Mouse (Mus musculus) liver, embryonic 11.5 days (tissue): ENCODE measurements around the gene Trmt10c. TPM values are rescaled to one million over a fixed set of nuclear protein-coding genes. Genes with fewer than 3 reads are reported as not detected.
"Not testable (repeated sequence)": the region's sequence is repeated elsewhere in the genome, so short reads cannot be mapped to it uniquely, and the experiment has no call there.

Experiments used
- ATAC-seq: fragments of 200-750 bp; cut with Nextera tagmentation; replicated peaks from 2 replicates; pipeline ENCODE4 v1.8.0; 2017; ENCODE audit warnings: moderate number of reproducible peaks, mild to moderate bottlenecking, moderate TSS enrichment, moderate library complexity; ENCODE audit not compliant: low FRiP score
- DNase-seq: peaks from one replicate; pipeline ENCODE4 v3.0.0-alpha.2; 2017; ENCODE audit warnings: low spot score
- H3K27ac ChIP-seq: fragments of 300-500 bp; sonication (generic); 2 replicates; pipeline ENCODE4 v1.5.1; 2014; ENCODE audit warnings: mild to moderate bottlenecking, low read depth, low read length, control low read depth
- H3K27me3 ChIP-seq: fragments of 300-500 bp; sonication (generic); replicated peaks from 2 replicates; pipeline ENCODE4 v1.6.1; 2014; ENCODE audit warnings: low read length, mixed read lengths; ENCODE audit not compliant: control insufficient read depth, insufficient read depth
- H3K36me3 ChIP-seq: fragments of 300-500 bp; sonication (generic); 2 replicates; pipeline ENCODE4 v1.6.1; 2014; ENCODE audit warnings: mild to moderate bottlenecking, low read length, moderate library complexity, mixed read lengths; ENCODE audit not compliant: control insufficient read depth, insufficient read depth
- H3K4me1 ChIP-seq: fragments of 300-500 bp; sonication (generic); replicated peaks from 2 replicates; pipeline ENCODE4 v1.6.1; 2014; ENCODE audit warnings: low read length, mixed read lengths; ENCODE audit not compliant: control insufficient read depth, insufficient read depth
- H3K4me2 ChIP-seq: fragments of 300-500 bp; sonication (generic); 2 replicates; pipeline ENCODE4 v1.6.1; 2014; ENCODE audit warnings: mild to moderate bottlenecking, control low read depth, moderate library complexity
- H3K4me3 ChIP-seq: fragments of 300-500 bp; sonication (generic); 2 replicates; pipeline ENCODE4 v1.5.1; 2014; ENCODE audit warnings: low read depth, low read length, control low read depth
- H3K9ac ChIP-seq: fragments of 300-500 bp; sonication (generic); 2 replicates; pipeline ENCODE4 v1.6.1; 2014; ENCODE audit warnings: low read depth, low read length, control low read depth
- H3K9me3 ChIP-seq: fragments of 300-500 bp; sonication (generic); 2 replicates; pipeline ENCODE4 v1.6.1; 2016; ENCODE audit warnings: low read length, inconsistent platforms, mixed read lengths; ENCODE audit not compliant: control insufficient read depth
- WGBS: fragments of 180-500 bp; shearing (Covaris S2); extraction: QIAGEN DNeasy Blood & Tissue Kit; methylation state at CpG from one replicate; pipeline ENCODE4 v1.1.7; 2014; 5-methylcytosine and 5-hydroxymethylcytosine counted together
- polyA plus RNA-seq: library from polyadenylated mRNA; unstranded; fragments of >200 nt; fragmentation: Nextera tagmentation; extraction: Ambion mirVana; gene quantifications from 2 replicates; pipeline ENCODE4 v1.2.1, GENCODE M21; 2014

Gene Trmt10c
- polyA plus RNA-seq, 1 experiment from 2014 or later, result 38.5 TPM

DNA sequence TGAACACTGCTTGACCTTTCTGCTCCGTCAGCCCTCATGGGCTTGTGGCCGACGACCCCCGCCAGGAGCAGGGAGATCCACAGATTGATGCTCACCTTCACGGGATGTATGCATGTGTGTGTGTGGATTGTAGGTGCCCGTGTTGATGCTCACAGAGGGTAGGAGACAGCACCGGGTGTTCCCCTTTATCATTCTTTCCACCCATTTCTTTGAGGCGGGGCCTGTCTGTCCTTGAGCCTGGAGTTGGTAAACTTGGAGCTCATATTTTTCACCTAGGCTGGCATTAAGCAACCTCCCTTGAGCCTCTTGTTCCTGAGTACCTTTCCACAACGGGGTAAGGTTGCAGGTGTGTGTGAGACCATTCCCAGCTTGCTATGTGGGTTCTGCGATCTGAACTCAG, 20.5 kb upstream of the Trmt10c start:
- no peak for ATAC-seq
- no peak overlapping the region for H3K4me3 ChIP-seq

GRCm38 (mm10) chr16:56056944-56057590, 19.4 kb upstream of the Trmt10c start:
- H3K4me2 ChIP-seq, result no peak overlapping the region

More for the DNA sequence above, 20.5 kb upstream of the Trmt10c start:
- Histone ChIP-seq H3K9ac (no peak overlapping the region), H3K36me3 (no peaks in the 10 kb centered on the region), H3K27ac (no peak overlapping the region), H3K9me3 (no peaks in the 10 kb centered on the region), H3K4me1 (no peaks in the 10 kb centered on the region), H3K27me3 (no peaks in the 10 kb centered on the region), H3K4me2 (no peak overlapping the region)
- 75% methylated on average over 10 of the region's 10 CpGs for WGBS
- DNase-seq, result no peak

DNA sequence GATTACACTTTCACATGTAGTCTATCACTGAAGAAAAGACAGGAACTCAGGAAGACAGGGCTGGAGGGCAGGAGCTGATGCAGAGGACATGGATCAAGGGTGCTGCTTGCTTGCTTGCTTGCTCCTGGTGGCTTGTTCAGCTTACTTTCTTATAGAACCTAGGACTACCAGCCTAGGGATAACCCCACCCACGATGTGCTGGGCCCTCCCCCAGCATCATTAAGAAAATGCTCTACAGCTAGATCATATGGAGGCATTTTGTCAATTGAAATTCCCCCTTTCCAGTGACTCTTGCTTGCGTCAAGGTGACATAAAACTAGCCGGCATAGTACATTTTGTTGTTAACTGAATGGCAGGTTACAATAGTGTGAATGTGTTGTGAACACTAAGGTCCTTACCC, 18.3 kb upstream of the Trmt10c start:
- Histone ChIP-seq H3K36me3 (no peaks in the 10 kb centered on the region), H3K4me3 (no peak overlapping the region), H3K27ac (no peak overlapping the region), H3K9me3 (no peaks in the 10 kb centered on the region), H3K4me1 (no peaks in the 10 kb centered on the region), H3K27me3 (no peaks in the 10 kb centered on the region), H3K9ac (no peak overlapping the region), H3K4me2 (no peak overlapping the region)
- 83% methylated on average over 3 of the region's 3 CpGs for WGBS
- no peak for ATAC-seq
- DNase-seq, result no peak

More at GRCm38 (mm10) chr16:56056944-56057590, 19.4 kb upstream of the Trmt10c start:
- Histone ChIP-seq H3K27me3 (no peaks in the 10 kb centered on the region), H3K9me3 (no peaks in the 10 kb centered on the region), H3K9ac (no peak overlapping the region), H3K27ac (no peak overlapping the region), H3K4me3 (no peak overlapping the region), H3K36me3 (no peaks in the 10 kb centered on the region), H3K4me1 (no peaks in the 10 kb centered on the region)
- 82% methylated on average over 7 of the region's 7 CpGs for WGBS
- DNase-seq (no peak), ATAC-seq (no peak)

DNA sequence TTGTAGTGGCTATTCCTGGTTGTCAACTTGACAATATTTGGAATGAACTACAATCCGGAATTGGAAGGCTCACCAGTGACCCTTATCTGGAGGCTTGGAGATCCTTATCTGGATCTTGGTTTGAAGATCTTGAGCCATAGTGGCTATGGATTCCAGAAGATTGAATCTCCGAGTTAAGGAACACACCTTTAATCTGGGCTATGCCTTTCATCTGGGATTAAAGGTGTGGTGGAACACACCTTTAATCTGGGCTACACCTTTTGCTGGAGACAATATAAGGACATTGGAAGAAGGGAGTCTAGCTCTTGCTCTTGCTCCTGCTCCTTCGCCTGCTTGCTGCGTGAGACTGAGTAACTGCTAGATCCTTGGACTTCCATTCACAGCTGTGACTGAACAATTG, 10.4 kb upstream of the Trmt10c start, which contains the start of gene Senp7:
Senp7 (plus strand) TSS at position 301 of the 400 bp plus-strand sequence.
- ATAC-seq, H3K27ac ChIP-seq, H3K4me2 ChIP-seq, H3K27me3 ChIP-seq, H3K36me3 ChIP-seq, H3K4me1 ChIP-seq, H3K4me3 ChIP-seq, H3K9me3 ChIP-seq, H3K9ac ChIP-seq, DNase-seq: not testable (repeated sequence)
- no CpG with 5 or more reads among the region's 4 CpGs for WGBS

GRCm38 (mm10) chr16:56038090-56038489, 471 bp upstream of the Trmt10c start:
- Histone ChIP-seq H3K9me3 (no peaks in the 10 kb centered on the region), H3K36me3 (peaks cover 7% of the 10 kb centered on the region; the same call in 1 of the 2 replicates), H3K9ac (peak overlapping the region; percentile 94), H3K4me3 (peak overlapping the region; percentile 96), H3K4me2 (peak overlapping the region; percentile 77), H3K27ac (peak overlapping the region; percentile 93), H3K27me3 (no peaks in the 10 kb centered on the region), H3K4me1 (peaks cover 7% of the 10 kb centered on the region; the same call in 1 of the 2 replicates)
- DNase-seq (no peak), ATAC-seq (no peak)
- WGBS, result 28% methylated on average over 8 of the region's 8 CpGs

- ATAC-seq (no peak), DNase-seq (no peak)
- Histone ChIP-seq H3K27ac (no peak overlapping the region), H3K4me2 (peak overlapping the region; percentile 92), H3K27me3 (no peaks in the 10 kb centered on the region), H3K4me3 (peak overlapping the region; percentile 96), H3K9me3 (no peaks in the 10 kb centered on the region), H3K9ac (peak overlapping the region; percentile 94), H3K4me1 (peaks cover 8% of the 10 kb centered on the region), H3K36me3 (peaks cover 14% of the 10 kb centered on the region; the same call in 1 of the 2 replicates)
- 38% methylated on average over 6 of the region's 6 CpGs for WGBS
These were observed 1.1 kb downstream of the Trmt10c start for GRCm38 (mm10) chr16:56036501-56036900.

DNA sequence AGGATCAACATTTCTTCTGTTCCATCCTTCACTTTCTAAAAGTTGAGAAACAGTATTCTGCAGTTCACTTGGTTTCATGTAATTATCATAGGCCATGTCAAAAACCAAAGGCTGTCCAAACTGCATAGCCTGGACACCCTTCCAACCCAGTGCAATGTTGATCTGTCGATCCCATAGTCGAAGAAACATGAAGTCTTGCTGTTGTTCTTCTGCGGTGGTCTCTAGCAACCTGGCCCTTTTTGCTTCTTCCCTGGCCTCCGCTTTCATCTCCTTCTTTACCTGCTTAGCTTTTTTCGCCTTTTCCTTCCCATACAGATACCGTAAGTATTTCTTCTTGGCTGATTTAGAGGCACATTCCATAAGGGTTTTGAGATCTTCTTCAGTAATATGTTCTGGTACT, 3.1 kb downstream of the Trmt10c start:
- ATAC-seq (no peak), DNase-seq (no peak)
- H3K36me3 ChIP-seq, result peaks cover 14% of the 10 kb centered on the region; the same call in 1 of the 2 replicates
- H3K9ac ChIP-seq, result no peak overlapping the region
- H3K27ac ChIP-seq, result no peak overlapping the region
- no peaks in the 10 kb centered on the region for H3K27me3 ChIP-seq
- peaks cover 18% of the 10 kb centered on the region for H3K4me1 ChIP-seq
- H3K4me2 ChIP-seq, result no peak overlapping the region
- H3K4me3 ChIP-seq, result no peak overlapping the region
- 92% methylated on average over 6 of the region's 6 CpGs for WGBS
- H3K9me3 ChIP-seq, result no peaks in the 10 kb centered on the region

DNA sequence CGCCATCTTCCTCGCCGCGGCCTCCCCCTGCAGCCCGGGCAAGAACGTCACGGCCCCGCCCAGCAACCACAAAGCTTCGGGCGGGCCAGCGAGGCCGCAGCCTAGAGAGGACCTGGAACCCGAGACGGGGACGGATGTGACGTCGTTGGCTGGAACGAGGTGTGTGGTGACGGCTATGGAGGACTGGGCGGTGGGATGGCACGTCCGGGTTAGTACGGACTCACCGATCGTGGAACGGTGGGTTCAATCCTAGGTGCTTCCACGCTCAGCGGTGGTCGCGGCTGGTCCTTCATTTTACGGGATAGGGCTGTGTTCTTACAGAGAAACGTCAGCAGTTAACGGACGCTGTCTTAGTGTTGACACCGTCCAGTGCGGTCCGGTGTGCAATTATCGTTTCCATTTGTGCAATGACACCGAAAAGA, 7.9 kb downstream of the Trmt10c start, which contains the start of gene Pcnp:
Pcnp (minus strand) TSS at position 79 of the 422 bp plus-strand sequence.
- H3K27ac ChIP-seq, result peak within 1 kb of the TSS; percentile 82
- H3K4me1 ChIP-seq, result peaks cover 20% of the 10 kb centered on the region
- peak within 1 kb of the TSS; percentile 96 for H3K9ac ChIP-seq
- no peaks in the 10 kb centered on the region for H3K9me3 ChIP-seq
- ATAC-seq, result peak; percentile 98
- DNase-seq, result peak; percentile 96
- WGBS, result under 1% methylated on average over 39 of the region's 39 CpGs
- H3K4me2 ChIP-seq, result peak within 1 kb of the TSS; percentile 67
- no peaks in the 10 kb centered on the region for H3K27me3 ChIP-seq
- peaks cover 22% of the 10 kb centered on the region for H3K36me3 ChIP-seq
- peak within 1 kb of the TSS; percentile 68 for H3K4me3 ChIP-seq
